Mouse (Mus musculus) erythroblast, embryonic 14.5 days (primary cell): ENCODE results near the gene Olfr998.

Experiments used
- GATA1 ChIP-seq: IDR thresholded peaks from 2 replicates; pipeline ENCODE4 v1.6.1; 2012; ENCODE audit warnings: low read length, inconsistent platforms, mixed read lengths
- TAL1 ChIP-seq: IDR thresholded peaks from 3 replicates; pipeline ENCODE4 v1.6.1; 2012; ENCODE audit warnings: low read length, inconsistent platforms, mixed read lengths

GRCm38 (mm10) chr2:85560226-85560625 lies 28.5 kb upstream of the Olfr998 start:
- TF ChIP-seq GATA1: no peak
- TF ChIP-seq TAL1: no peak
